Mouse (Mus musculus) lung, adult 18-20 months (tissue): ENCODE measurements around the gene Zic4.

ENCODE experiments used
- DNase-seq, 2 experiments: peaks; one replicate each; pipeline ENCODE4 v3.0.0; 2022; ENCODE audit warnings: mixed read lengths in 2 of 2

Gene Zic4

GRCm38 (mm10) chr9:91404905-91405752, 42.9 kb downstream of the Zic4 start:
- no peak for DNase-seq

- DNase-seq, result no peak
These were observed 43.6 kb downstream of the Zic4 start for GRCm38 (mm10) chr9:91405753-91406178.

GRCm38 (mm10) chr9:91406258-91406763, 44.1 kb downstream of the Zic4 start:
- DNase-seq, result no peak

- DNase-seq, result no peak
These were observed 47.6 kb downstream of the Zic4 start for GRCm38 (mm10) chr9:91409771-91410170.

GRCm38 (mm10) chr9:91414007-91414661, 51.9 kb downstream of the Zic4 start:
- DNase-seq, result no peak

GRCm38 (mm10) chr9:91420441-91420840, 58.2 kb downstream of the Zic4 start:
- DNase-seq, result no peak
